In the genomic region with DNA sequence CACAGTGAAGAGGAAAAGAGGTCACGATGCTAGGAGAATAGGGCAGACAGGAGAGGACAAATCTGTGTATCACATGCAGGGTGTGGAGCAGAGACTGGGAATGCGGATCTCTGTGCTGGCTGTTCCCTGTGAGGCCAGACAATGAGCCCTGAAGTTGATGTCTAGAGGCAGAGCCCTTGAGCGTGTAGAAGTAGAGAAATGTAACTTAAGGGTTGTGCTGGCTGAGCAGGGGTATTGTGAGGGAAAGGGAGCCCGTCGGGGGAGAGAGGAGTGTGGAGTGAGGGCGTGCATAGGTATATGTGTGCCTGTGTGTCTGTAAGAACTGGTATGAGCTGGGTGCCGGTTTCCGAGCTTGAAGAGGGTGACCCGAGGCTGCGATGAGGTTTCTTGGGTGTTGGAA, we compare ENCODE assay signal across 8 mouse cellular contexts. TPM values are rescaled to one million over a fixed set of nuclear protein-coding genes. Genes with fewer than 3 reads are reported as not detected.
DNase-seq lines count a peak whose midpoint lies in the region; ATAC-seq and TF ChIP-seq lines count a peak whose summit lies in the region.

No protein-coding gene starts in this region.

- peak overlapping the region; percentile 38 for H3K4me2 ChIP-seq in CH12.LX (ENCODE audit: insufficient read depth, low read depth, poor library complexity, severe bottlenecking)
- H3K4me2 ChIP-seq in heart, embryonic 16.5 days (ENCODE audit: low read depth, low read length): peak overlapping the region; percentile 80
- H3K4me2 ChIP-seq in liver, embryonic 15.5 days: peak overlapping the region; percentile 76
- peak overlapping the region; percentile 58 for H3K4me2 ChIP-seq in stomach, embryonic 16.5 days (ENCODE audit: low read depth, low read length)

- H3K4me3 ChIP-seq in CH12.LX (replicated peaks in 1 of 3; ENCODE audit: low read depth in 2 of 3, low read length in 2 of 3, poor library complexity in 1 of 3): peak overlapping the region; percentile 27 to 46 (median 46)
- H3K4me3 ChIP-seq in heart, embryonic 16.5 days (ENCODE audit: low read length): peak overlapping the region; percentile 62
- H3K4me3 ChIP-seq in liver, embryonic 15.5 days (replicated peaks): peak overlapping the region; percentile 52
- H3K4me3 ChIP-seq in stomach, embryonic 16.5 days (replicated peaks; ENCODE audit: low read length): peak overlapping the region; percentile 52

- no peaks in the 10 kb centered on the region for H3K79me2 ChIP-seq in CH12.LX (replicated peaks; ENCODE audit: control insufficient read depth, extremely low read depth, insufficient read depth, poor library complexity, severe bottlenecking)

- H3K27me3 ChIP-seq in CH12.LX (replicated peaks): no peaks in the 10 kb centered on the region
- H3K27me3 ChIP-seq in heart, embryonic 16.5 days (ENCODE audit: control insufficient read depth, insufficient read depth, low read length): no peaks in the 10 kb centered on the region
- no peaks in the 10 kb centered on the region for H3K27me3 ChIP-seq in liver, embryonic 15.5 days
- H3K27me3 ChIP-seq in stomach, embryonic 16.5 days (ENCODE audit: control insufficient read depth, insufficient read depth, low read length): no peaks in the 10 kb centered on the region

- ATAC-seq in activated CD4-positive, CD25-positive, alpha-beta regulatory T cell, adult 4 months: peak; percentile 1
- ATAC-seq in heart, embryonic 16.5 days (replicated peaks; ENCODE audit: extremely low read depth, insufficient read depth, low FRiP score): peak; percentile 11
- ATAC-seq in liver, embryonic 15.5 days (ENCODE audit: insufficient read depth): peak; percentile 19
- peak; percentile 30 for ATAC-seq in stomach, embryonic 16.5 days (ENCODE audit: insufficient read depth, low FRiP score)

- peaks cover 5 to 38% of the 10 kb centered on the region in 2 experiments; a peak in 3 of 4 replicates for H3K4me1 ChIP-seq in CH12.LX (ENCODE audit: control insufficient read depth in 1 of 2, insufficient read depth in 2 of 2)
- 0 out of 2 replicates have a peak, but pooled peaks cover 6% of the 10 kb centered on the region for H3K4me1 ChIP-seq in heart, embryonic 16.5 days (ENCODE audit: control insufficient read depth, insufficient read depth, low read length)
- H3K4me1 ChIP-seq in liver, embryonic 15.5 days (replicated peaks): peaks cover 21% of the 10 kb centered on the region
- peaks cover 10% of the 10 kb centered on the region for H3K4me1 ChIP-seq in stomach, embryonic 16.5 days (ENCODE audit: control insufficient read depth, insufficient read depth, low read length)

- dilution Hi-C loops in CH12.LX (cut with MboI; ENCODE audit: extremely low pct_ligation_motif_present, extremely low pct_unique_long_range_greater_than_20kb, low sequenced_read_pairs): no loop called here

- no peak for TF ChIP-seq EP300 in CH12.LX (IDR thresholded peaks at IDR 0.05; ENCODE audit: low read length)

- in situ Hi-C loops in CH12.LX (cut with MboI; ENCODE audit: low pct_ligation_motif_present, low pct_unique_long_range_greater_than_20kb, low sequenced_read_pairs): no loop called here

- TF ChIP-seq CTCF in CH12.LX (conservative IDR thresholded peaks at IDR 0.05 in 1 of 2, IDR thresholded peaks at IDR 0.05 in 1 of 2; ENCODE audit: low read depth in 2 of 2, low read length in 2 of 2): no peak

- TF ChIP-seq POLR2A in CH12.LX (IDR thresholded peaks at IDR 0.05; ENCODE audit: low read depth, low read length): no peak

- WGBS in heart, embryonic 16.5 days: 9% methylated on average over 10 of the region's 10 CpGs
- 16% methylated on average over 10 of the region's 10 CpGs for WGBS in liver, embryonic 15.5 days (ENCODE audit: insufficient replicate concordance)
- WGBS in stomach, embryonic 16.5 days: 11% methylated on average over 10 of the region's 10 CpGs

- no peaks in the 10 kb centered on the region for H3K9me3 ChIP-seq in CH12.LX (replicated peaks; ENCODE audit: low read length)
- H3K9me3 ChIP-seq in heart, embryonic 16.5 days (replicated peaks; ENCODE audit: control insufficient read depth, low read length): no peaks in the 10 kb centered on the region
- no peaks in the 10 kb centered on the region for H3K9me3 ChIP-seq in liver, embryonic 15.5 days (replicated peaks)
- H3K9me3 ChIP-seq in stomach, embryonic 16.5 days (replicated peaks; ENCODE audit: control insufficient read depth, low read length): no peaks in the 10 kb centered on the region

- peak; percentile 7 to 10 for DNase-seq in kidney, postnatal 36 days
- DNase-seq in kidney, postnatal 4 days: no peak
- no peak for DNase-seq in CH12.LX (ENCODE audit: extremely low read depth)
- DNase-seq in adrenal gland, adult (ENCODE audit: inconsistent age in 2 of 2, low spot score in 1 of 2): no peak

- no peaks in the 10 kb centered on the region for H3K36me3 ChIP-seq in CH12.LX (replicated peaks in 1 of 2; ENCODE audit: control insufficient read depth in 1 of 2, insufficient read depth in 1 of 2, low read length in 1 of 2)
- H3K36me3 ChIP-seq in heart, embryonic 16.5 days (ENCODE audit: control insufficient read depth, insufficient read depth): no peaks in the 10 kb centered on the region
- H3K36me3 ChIP-seq in liver, embryonic 15.5 days (replicated peaks): no peaks in the 10 kb centered on the region
- no peaks in the 10 kb centered on the region for H3K36me3 ChIP-seq in stomach, embryonic 16.5 days (ENCODE audit: control insufficient read depth, insufficient read depth, low read length)

- no peak for TF ChIP-seq RAD21 in CH12.LX (IDR thresholded peaks at IDR 0.05; ENCODE audit: low read depth, low read length)

- no peak overlapping the region for H3K27ac ChIP-seq in CH12.LX (ENCODE audit: insufficient read depth, low read depth)
- H3K27ac ChIP-seq in heart, embryonic 16.5 days (ENCODE audit: low read length): peak overlapping the region; percentile 56
- H3K27ac ChIP-seq in liver, embryonic 15.5 days (replicated peaks): no peak overlapping the region
- H3K27ac ChIP-seq in stomach, embryonic 16.5 days (ENCODE audit: low read length): peak overlapping the region; percentile 56

- no peak overlapping the region; the same call in 1 of the 2 replicates for H3K9ac ChIP-seq in CH12.LX (ENCODE audit: insufficient read depth, low read depth)
- peak overlapping the region; percentile 64 for H3K9ac ChIP-seq in heart, embryonic 16.5 days (ENCODE audit: low read length)
- peak overlapping the region; percentile 43; the same call in 1 of the 2 replicates for H3K9ac ChIP-seq in liver, embryonic 15.5 days
- H3K9ac ChIP-seq in stomach, embryonic 16.5 days (ENCODE audit: low read length): peak overlapping the region; percentile 62

TF ChIP-seq in CH12.LX, 34 proteins besides CTCF, POLR2A, EP300 and RAD21:
- TF ChIP-seq USF2 (conservative IDR thresholded peaks at IDR 0.05; ENCODE audit: low read depth, low read length): no peak
- no peak for TF ChIP-seq IRF4 (IDR thresholded peaks at IDR 0.05; ENCODE audit: low read depth, low read length)
- TF ChIP-seq TBP (conservative IDR thresholded peaks at IDR 0.05; ENCODE audit: low read depth, low read length): no peak
- TF ChIP-seq UBTF (IDR thresholded peaks at IDR 0.05; ENCODE audit: low read depth, low read length): no peak
- no peak for TF ChIP-seq ETS1 (conservative IDR thresholded peaks at IDR 0.05; ENCODE audit: low read depth, low read length)
- no peak for TF ChIP-seq RCOR1 (conservative IDR thresholded peaks at IDR 0.05; ENCODE audit: low read depth, low read length)
- no peak for TF ChIP-seq SMC3 (IDR thresholded peaks at IDR 0.05; ENCODE audit: low read depth, low read length)
- no peak for TF ChIP-seq CHD1 (IDR thresholded peaks at IDR 0.05; ENCODE audit: low read depth, low read length)
- no peak for TF ChIP-seq E2F4 (IDR thresholded peaks at IDR 0.05; ENCODE audit: insufficient replicate concordance, low read depth, low read length)
- no peak for TF ChIP-seq HCFC1 (IDR thresholded peaks at IDR 0.05; ENCODE audit: low read depth, low read length)
- no peak for TF ChIP-seq KAT2A (IDR thresholded peaks at IDR 0.05; ENCODE audit: insufficient replicate concordance, low read length)
- no peak for TF ChIP-seq BHLHE40 (IDR thresholded peaks at IDR 0.05; ENCODE audit: low read depth, low read length)

RNA-seq across cellular contexts. Expression of gene Klrb1c, which starts 13.5 kb away (rescaled TPM):
- total RNA-seq in CH12.LX (2012; rRNA removed) (not detected in 2 replicates), CH12.LX (2014; rRNA removed) (not detected in 2 replicates)
- polyA plus RNA-seq in CH12.LX (2012; ENCODE audit: insufficient read length, low read depth): not detected in 2 replicates
- 1 to 10 TPM; 1.5 to 3.8 TPM for polyA plus RNA-seq in activated CD4-positive, CD25-positive, alpha-beta regulatory T cell, adult 4 months (2017; shearing (Covaris generic))
- 0.16 and 0.39 TPM in 2 replicates for polyA plus RNA-seq in heart, embryonic 16.5 days (2015; fragmentation: Nextera tagmentation; extraction: Ambion mirVana)
- polyA plus RNA-seq in liver, embryonic 15.5 days (2015; fragmentation: Nextera tagmentation; extraction: Ambion mirVana): 0.25 and 0.37 TPM in 2 replicates
- polyA plus RNA-seq in stomach, embryonic 16.5 days (2015; fragmentation: Nextera tagmentation; extraction: Ambion mirVana): 0.25 and 0.27 TPM in 2 replicates

RNA-seq across cellular contexts. Expression of gene Gm44511, which starts 23.6 kb away (rescaled TPM):
- total RNA-seq in CH12.LX (2012; rRNA removed) (not detected in 2 replicates), CH12.LX (2014; rRNA removed) (not detected in 2 replicates)
- not detected in 2 replicates for polyA plus RNA-seq in CH12.LX (2012; ENCODE audit: insufficient read length, low read depth)
- not detected for polyA plus RNA-seq in activated CD4-positive, CD25-positive, alpha-beta regulatory T cell, adult 4 months (2017; shearing (Covaris generic))
- polyA plus RNA-seq in heart, embryonic 16.5 days (2015; fragmentation: Nextera tagmentation; extraction: Ambion mirVana): 0.26 TPM in 1 of 2 replicates, not detected in the other
- not detected in 2 replicates for polyA plus RNA-seq in liver, embryonic 15.5 days (2015; fragmentation: Nextera tagmentation; extraction: Ambion mirVana)
- 0.44 TPM in 1 of 2 replicates, not detected in the other for polyA plus RNA-seq in stomach, embryonic 16.5 days (2015; fragmentation: Nextera tagmentation; extraction: Ambion mirVana)

RNA-seq across cellular contexts. Expression of gene Klrb1b, which starts 23.6 kb away (rescaled TPM):
- total RNA-seq in CH12.LX (2012; rRNA removed) (not detected in 2 replicates), CH12.LX (2014; rRNA removed) (not detected in 2 replicates)
- polyA plus RNA-seq in CH12.LX (2012; ENCODE audit: insufficient read length, low read depth): not detected in 2 replicates
- polyA plus RNA-seq in activated CD4-positive, CD25-positive, alpha-beta regulatory T cell, adult 4 months (2017; shearing (Covaris generic)): not detected
- 0.17 and 0.49 TPM in 2 replicates for polyA plus RNA-seq in heart, embryonic 16.5 days (2015; fragmentation: Nextera tagmentation; extraction: Ambion mirVana)
- 0.18 and 0.23 TPM in 2 replicates for polyA plus RNA-seq in liver, embryonic 15.5 days (2015; fragmentation: Nextera tagmentation; extraction: Ambion mirVana)
- polyA plus RNA-seq in stomach, embryonic 16.5 days (2015; fragmentation: Nextera tagmentation; extraction: Ambion mirVana): 0.56 and 0.81 TPM in 2 replicates

Comparison
In these comparisons a context has a peak if more than half of its experiments do, and no peak if none do; other contexts are left out.
1. DNase-seq: peak in kidney, postnatal 36 days (2 of 2); none in kidney, postnatal 4 days (0 of 2), CH12.LX (single experiment) and adrenal gland, adult (0 of 2).
2. H3K27ac ChIP-seq: peak in heart, embryonic 16.5 days (single experiment) and stomach, embryonic 16.5 days (single experiment); none in CH12.LX (single experiment) and liver, embryonic 15.5 days (single experiment).
3. Peak in every context shown above with its lines, with median percentiles within 50 percentile points of each other: H3K4me2 ChIP-seq, H3K4me3 ChIP-seq and ATAC-seq.